In genomic region chr11:43351348-43351747, GRCm38 (mm10) we compare ENCODE assay signal across 29 mouse cellular contexts.
A peak's percentile ranks its signal among the peaks of the same experiment; 100 is the strongest.
DNase-seq lines count a peak whose midpoint lies in the region; ATAC-seq and TF ChIP-seq lines count a peak whose summit lies in the region.
"Had no signal": no experiment of that assay in that cellular context is flagged by ENCODE, and none has a peak within 500 bp of the region (broad histone marks: within the 10 kb centered on the region; RNA-seq: fewer than 3 reads in every experiment).

No protein-coding gene starts in this region.

- peak; percentile 22 for DNase-seq in heart, adult 11 months
- no peak for DNase-seq in heart, postnatal 36 days
- peak; percentile 93 for DNase-seq in liver, adult 2 months (ENCODE audit: extremely low read depth, low read depth, low spot score)
- no peak for DNase-seq in testis, postnatal 14 days (ENCODE audit: low spot score)
- DNase-seq: adrenal gland, adult 2 months; adrenal gland, postnatal 36 days; cerebellum, adult 11 months; cerebellum, adult 2 months; cerebellum, adult 9-11 months; cerebellum, postnatal 25 days; embryo, embryonic 11 days; gastrocnemius, postnatal 25 days had no signal

- no peaks in the 10 kb centered on the region for H3K27me3 ChIP-seq in liver, adult 2 months (ENCODE audit: control insufficient read depth, insufficient read depth, low read length)
- H3K27me3 ChIP-seq in liver, embryonic 12.5 days (replicated peaks), result no peaks in the 10 kb centered on the region
- H3K27me3 ChIP-seq in testis, adult 2 months (ENCODE audit: control insufficient read depth, insufficient read depth, low read length), result no peaks in the 10 kb centered on the region
- no peaks in the 10 kb centered on the region for H3K27me3 ChIP-seq in myocyte (ENCODE audit: control insufficient read depth, insufficient read depth, insufficient read length)
- H3K27me3 ChIP-seq in hindbrain, embryonic 13.5 days, result no peaks in the 10 kb centered on the region
- H3K27me3 ChIP-seq: CH12.LX; embryonic facial prominence, embryonic 13.5 days; forebrain, embryonic 12.5 days; forebrain, embryonic 15.5 days; Patski had no signal

- 45% methylated on average over 2 of the region's 2 CpGs for WGBS in liver, adult 2 months
- 67% methylated on average over 2 of the region's 2 CpGs for WGBS in liver, embryonic 12.5 days (ENCODE audit: insufficient replicate concordance)
- 91% methylated on average over 2 of the region's 2 CpGs for WGBS in hindbrain, embryonic 13.5 days

- H3K79me2 ChIP-seq in liver, adult 2 months (ENCODE audit: control insufficient read depth, insufficient read depth, low read length), result no peaks in the 10 kb centered on the region
- H3K79me2 ChIP-seq in myocyte (ENCODE audit: control insufficient read depth, insufficient read depth), result no peaks in the 10 kb centered on the region

- no peaks in the 10 kb centered on the region for H3K9me3 ChIP-seq in liver, embryonic 12.5 days (replicated peaks)
- H3K9me3 ChIP-seq in hindbrain, embryonic 13.5 days, result no peaks in the 10 kb centered on the region
- H3K9me3 ChIP-seq: embryonic facial prominence, embryonic 10.5 days; embryonic facial prominence, embryonic 13.5 days; forebrain, embryonic 12.5 days; forebrain, embryonic 15.5 days; G1E; hindbrain, embryonic 10.5 days had no signal

- H3K9ac ChIP-seq in liver, adult 2 months (ENCODE audit: low read depth, low read length), result no peak overlapping the region
- no peak overlapping the region for H3K9ac ChIP-seq in liver, embryonic 12.5 days
- no peak overlapping the region for H3K9ac ChIP-seq in hindbrain, embryonic 13.5 days
- H3K9ac ChIP-seq: embryonic facial prominence, embryonic 13.5 days; forebrain, embryonic 12.5 days; forebrain, embryonic 15.5 days; hindbrain, embryonic 14.5 days had no signal

- TF ChIP-seq POLR2A in liver, adult 2 months (IDR thresholded peaks at IDR 0.05; ENCODE audit: extremely low read depth, insufficient read depth, low read length), result no peak
- TF ChIP-seq POLR2A in testis, adult 2 months (IDR thresholded peaks at IDR 0.05; ENCODE audit: control insufficient read depth, low read depth, low read length), result no peak
- TF ChIP-seq POLR2A in myocyte (IDR thresholded peaks at IDR 0.05; ENCODE audit: insufficient read length, low read depth), result no peak

- H3K27ac ChIP-seq in liver, adult 2 months (replicated peaks; ENCODE audit: insufficient read depth, low read depth, low read length), result peak overlapping the region; percentile 71
- H3K27ac ChIP-seq in liver, embryonic 12.5 days, result no peak overlapping the region
- H3K27ac ChIP-seq in testis, adult 2 months (ENCODE audit: control insufficient read depth, insufficient read depth, low read depth, low read length), result no peak overlapping the region
- no peak overlapping the region for H3K27ac ChIP-seq in hindbrain, embryonic 13.5 days
- H3K27ac ChIP-seq: embryonic facial prominence, embryonic 10.5 days; embryonic facial prominence, embryonic 13.5 days; forebrain, embryonic 12.5 days; forebrain, embryonic 15.5 days; hindbrain, embryonic 10.5 days; hindbrain, embryonic 14.5 days; hindbrain, postnatal 0 days had no signal

- H3K36me3 ChIP-seq in liver, adult 2 months (ENCODE audit: control insufficient read depth, insufficient read depth, low read length), result no peaks in the 10 kb centered on the region
- H3K36me3 ChIP-seq in liver, embryonic 12.5 days, result no peaks in the 10 kb centered on the region
- no peaks in the 10 kb centered on the region for H3K36me3 ChIP-seq in testis, adult 2 months (ENCODE audit: control insufficient read depth, insufficient read depth, low read length)
- no peaks in the 10 kb centered on the region for H3K36me3 ChIP-seq in myocyte (ENCODE audit: control insufficient read depth, insufficient read depth)
- no peaks in the 10 kb centered on the region for H3K36me3 ChIP-seq in hindbrain, embryonic 13.5 days
- H3K36me3 ChIP-seq: embryonic facial prominence, embryonic 10.5 days; embryonic facial prominence, embryonic 13.5 days; forebrain, embryonic 12.5 days; forebrain, embryonic 15.5 days; G1E; hindbrain, embryonic 10.5 days had no signal

- intact Hi-C loops in heart, postnatal 36 days (cut with DNase I), result loop anchor here (5.0 kb wide), 1 partner anchor 61 kb away; no protein-coding TSS in a partner anchor

- TF ChIP-seq CTCF in liver, adult 2 months (IDR thresholded peaks at IDR 0.05; ENCODE audit: low read depth, low read length), result no peak
- no peak for TF ChIP-seq CTCF in testis, adult 2 months (IDR thresholded peaks at IDR 0.05; ENCODE audit: control insufficient read depth, insufficient read depth, insufficient replicate concordance, low read depth, low read length)

- no peak overlapping the region for H3K4me3 ChIP-seq in liver, adult 2 months (ENCODE audit: insufficient read depth, low read depth, low read length)
- H3K4me3 ChIP-seq in liver, embryonic 12.5 days, result no peak overlapping the region
- H3K4me3 ChIP-seq in testis, adult 2 months (ENCODE audit: control insufficient read depth, low read depth, low read length), result peak overlapping the region; percentile 70; the same call in 1 of the 2 replicates
- no peak overlapping the region for H3K4me3 ChIP-seq in myocyte
- H3K4me3 ChIP-seq in hindbrain, embryonic 13.5 days, result no peak overlapping the region
- H3K4me3 ChIP-seq: embryonic facial prominence, embryonic 10.5 days; embryonic facial prominence, embryonic 13.5 days; erythroblast, embryonic 14.5 days; forebrain, embryonic 12.5 days; forebrain, embryonic 15.5 days; hindbrain, embryonic 10.5 days had no signal

- peaks cover 18% of the 10 kb centered on the region for H3K4me1 ChIP-seq in liver, adult 2 months (ENCODE audit: control insufficient read depth, insufficient read depth, low read length)
- no peaks in the 10 kb centered on the region for H3K4me1 ChIP-seq in liver, embryonic 12.5 days
- H3K4me1 ChIP-seq in testis, adult 2 months (ENCODE audit: control insufficient read depth, insufficient read depth, low read length), result no peaks in the 10 kb centered on the region
- peaks cover 9% of the 10 kb centered on the region; the same call in 1 of the 2 replicates for H3K4me1 ChIP-seq in hindbrain, embryonic 13.5 days (replicated peaks)
- H3K4me1 ChIP-seq: embryonic facial prominence, embryonic 13.5 days had no signal

- H3ac ChIP-seq in myocyte (ENCODE audit: control insufficient read depth, insufficient read length), result no peak overlapping the region

- no peak for ATAC-seq in liver, embryonic 12.5 days
- ATAC-seq in hindbrain, embryonic 13.5 days (ENCODE audit: low FRiP score), result no peak
- ATAC-seq: forebrain, embryonic 15.5 days; hindbrain, postnatal 0 days; inflammation-experienced regulatory T-cells, adult 6 months; Patski had no signal

- H3K4me2 ChIP-seq in liver, embryonic 12.5 days, result no peak overlapping the region
- H3K4me2 ChIP-seq in myocyte (ENCODE audit: low read depth), result no peak overlapping the region
- H3K4me2 ChIP-seq in hindbrain, embryonic 13.5 days, result no peak overlapping the region
- H3K4me2 ChIP-seq: embryonic facial prominence, embryonic 13.5 days; forebrain, embryonic 12.5 days; forebrain, embryonic 15.5 days; heart, embryonic 11.5 days; hindbrain, embryonic 14.5 days had no signal

TF ChIP-seq in myocyte, 11 proteins besides CTCF, POLR2A, EP300 and RAD21:
- TF ChIP-seq MYOG (IDR thresholded peaks at IDR 0.05; ENCODE audit: control insufficient read depth in 1 of 3, insufficient read depth in 1 of 3, insufficient read length in 2 of 3, low read depth in 2 of 3) (no peak), USF1 (IDR thresholded peaks at IDR 0.05; ENCODE audit: low read depth) (no peak), CEBPB (IDR thresholded peaks at IDR 0.05; ENCODE audit: insufficient read depth, poor library complexity, severe bottlenecking) (peak; percentile 45; the same call in 1 of the 2 replicates), SRF (IDR thresholded peaks at IDR 0.05; ENCODE audit: control insufficient read depth, insufficient read length, low read depth) (no peak), MYOD1 (IDR thresholded peaks at IDR 0.05; ENCODE audit: control insufficient read depth in 1 of 3, insufficient read length in 2 of 3, low read depth in 2 of 3) (no peak), REST (IDR thresholded peaks at IDR 0.05; ENCODE audit: insufficient read depth, insufficient read length) (no peak), TCF12 (IDR thresholded peaks at IDR 0.05; ENCODE audit: insufficient read depth, poor library complexity, severe bottlenecking) (no peak)
TF ChIP-seq in myocyte: peak in this region for 1.

Comparison
In these comparisons a context has a peak if more than half of its experiments do, and no peak if none do; other contexts are left out.
1. DNase-seq: peak in heart, adult 11 months (single experiment) and liver, adult 2 months (single experiment); none in heart, postnatal 36 days (0 of 2) and testis, postnatal 14 days (single experiment).